Mouse (Mus musculus) neutrophil, adult 5-6 weeks (primary cell): ENCODE data around the gene Pip4k2c. TPM values are rescaled to one million over a fixed set of nuclear protein-coding genes. Genes with fewer than 3 reads are reported as not detected.
"Not testable (repeated sequence)": the region's sequence is repeated elsewhere in the genome, so short reads cannot be mapped to it uniquely, and the experiment has no call there.

Source experiments
- ATAC-seq: fragments of 151-379, 151-347 bp; 2 replicates; pipeline ENCODE4 v1.8.0; 2017; ENCODE audit warnings: mild to moderate bottlenecking, moderate TSS enrichment; ENCODE audit not compliant: insufficient number of reproducible peaks, poor library complexity, low FRiP score, severe bottlenecking; ENCODE audit errors: extremely low read depth
- total RNA-seq: library from RNA; stranded (forward); fragments of 200-1000 nt; gene quantifications from 2 replicates; pipeline ENCODE4 v1.2.3, GENCODE M21; 2017

The Pip4k2c gene
- total RNA-seq, 1 experiment from 2014 or later: 36.5 TPM

DNA sequence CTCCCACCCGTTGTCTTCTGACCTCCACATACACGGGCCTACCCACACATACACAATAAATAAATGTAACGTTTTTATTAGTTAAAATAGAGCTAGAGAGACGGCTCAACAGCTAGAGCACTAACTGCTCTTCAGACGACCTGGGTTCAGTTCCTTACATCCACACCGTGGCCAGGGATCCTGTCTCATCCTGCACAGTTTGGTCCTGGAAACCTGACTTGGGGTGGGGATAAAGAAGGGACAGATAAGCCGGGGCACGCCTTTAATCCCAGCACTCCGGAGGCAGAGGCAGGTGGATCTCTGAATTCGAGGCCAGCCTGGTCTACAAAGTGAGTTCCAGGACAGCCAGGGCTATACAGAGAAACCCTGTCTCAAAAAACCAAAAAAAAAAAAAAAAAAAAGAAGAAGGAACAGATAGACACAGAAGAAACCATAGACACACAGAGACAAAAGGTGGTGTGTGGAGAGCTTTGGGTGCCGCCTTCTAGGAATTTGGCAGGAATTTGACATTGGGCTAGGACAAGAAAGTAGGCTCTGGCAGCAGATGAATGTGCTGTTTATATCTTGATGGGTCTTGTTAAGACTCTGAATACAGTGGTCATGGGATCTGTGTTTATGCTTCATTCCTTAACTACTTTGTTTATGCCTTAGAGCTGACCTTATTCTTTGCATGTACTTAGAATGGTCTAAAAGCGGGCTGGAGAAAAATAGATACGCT lies 2.5 kb upstream of the Pip4k2c start:
- ATAC-seq: no peak

DNA sequence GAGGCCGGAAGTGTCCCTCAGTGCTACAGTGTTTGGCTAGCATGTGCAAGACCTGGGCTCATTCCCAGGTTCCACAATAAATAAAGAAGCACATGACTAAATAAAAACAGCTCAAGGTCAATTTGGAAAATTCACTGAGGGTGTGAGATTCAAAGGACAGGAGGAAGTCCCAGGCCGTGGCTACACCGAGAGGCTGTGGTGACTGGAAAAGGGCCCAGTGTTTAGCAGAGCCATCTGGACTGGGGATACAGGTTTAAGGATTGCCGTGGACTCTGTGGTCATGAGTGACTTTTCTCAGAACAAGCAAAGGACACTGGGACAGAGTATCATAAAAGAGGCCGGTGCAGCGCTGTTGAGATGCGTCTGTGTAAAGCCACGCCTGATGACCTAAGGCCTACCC lies 1.9 kb upstream of the Pip4k2c start:
- no peak for ATAC-seq

DNA sequence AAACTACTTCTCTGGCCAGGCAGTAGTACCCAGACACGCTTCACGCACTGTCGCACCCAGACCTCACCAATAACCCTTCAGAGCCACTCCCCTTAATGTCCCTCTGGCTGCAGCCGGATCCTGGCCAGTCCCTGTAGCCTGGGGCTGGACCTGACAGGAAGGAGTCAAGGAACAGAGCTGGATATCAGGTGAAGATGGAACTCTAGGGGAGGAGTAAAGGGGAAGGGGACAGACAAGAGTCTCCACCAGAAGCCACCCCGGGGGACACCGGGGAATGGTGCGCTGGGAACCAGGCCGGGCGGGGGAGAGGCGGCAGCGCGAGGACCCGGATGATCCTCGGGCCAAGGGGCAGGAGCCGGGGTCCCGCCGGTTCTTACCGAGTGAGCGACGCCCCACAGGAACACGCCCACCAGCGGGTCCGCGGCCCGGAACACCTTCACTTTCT lies 402 bp downstream of the Pip4k2c start:
- no peak for ATAC-seq

DNA sequence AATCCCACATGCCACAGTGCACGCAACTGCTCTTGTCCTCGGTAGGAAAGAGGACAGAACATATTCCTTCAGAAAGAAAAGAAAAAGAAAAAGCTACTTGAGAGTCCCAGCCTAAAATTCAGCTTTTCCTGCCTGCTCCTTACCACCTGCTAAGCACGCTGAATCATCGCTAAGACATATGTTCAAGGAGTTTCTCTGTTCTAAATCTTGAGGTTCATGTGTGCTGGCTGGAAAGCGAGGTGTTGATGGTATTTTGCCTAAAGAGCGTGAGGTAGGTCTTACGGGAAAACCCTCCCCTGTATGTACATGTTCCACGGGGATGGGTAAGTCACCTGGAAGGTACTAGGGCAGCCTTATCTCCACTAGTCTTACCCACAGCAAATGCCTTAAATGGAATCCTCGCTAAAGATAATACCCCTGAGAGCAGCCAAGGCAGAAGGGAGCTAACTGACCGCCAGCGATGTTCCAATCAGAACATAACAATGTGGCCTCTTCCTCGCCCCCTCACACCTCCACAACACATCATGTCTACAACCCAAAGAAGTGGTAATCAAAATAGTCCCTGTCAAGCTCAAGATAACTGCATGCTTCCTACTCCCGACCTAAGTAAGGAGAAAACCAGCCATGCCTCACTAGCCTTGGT lies 1.3 kb downstream of the Pip4k2c start:
- ATAC-seq: no peak

DNA sequence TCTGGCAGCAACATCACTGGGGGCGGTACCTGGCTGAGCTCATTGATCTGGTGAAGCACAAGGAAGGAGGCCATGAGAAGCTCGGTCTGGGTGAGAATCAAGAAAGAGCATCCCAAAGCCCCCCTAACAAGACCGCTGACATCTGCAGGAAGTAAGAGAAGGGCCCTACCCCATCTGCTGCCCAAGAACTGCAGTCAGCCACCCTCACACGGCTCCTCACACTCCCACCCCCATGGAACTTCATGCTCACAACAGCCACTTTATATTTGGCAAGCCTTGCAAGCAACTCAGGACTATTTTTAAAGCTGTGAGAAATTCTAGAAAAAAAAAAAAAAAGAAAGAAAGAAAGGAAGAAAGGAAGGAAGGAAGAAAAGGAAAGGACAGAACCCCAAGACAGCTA lies 2.5 kb downstream of the Pip4k2c start:
- no peak for ATAC-seq

DNA sequence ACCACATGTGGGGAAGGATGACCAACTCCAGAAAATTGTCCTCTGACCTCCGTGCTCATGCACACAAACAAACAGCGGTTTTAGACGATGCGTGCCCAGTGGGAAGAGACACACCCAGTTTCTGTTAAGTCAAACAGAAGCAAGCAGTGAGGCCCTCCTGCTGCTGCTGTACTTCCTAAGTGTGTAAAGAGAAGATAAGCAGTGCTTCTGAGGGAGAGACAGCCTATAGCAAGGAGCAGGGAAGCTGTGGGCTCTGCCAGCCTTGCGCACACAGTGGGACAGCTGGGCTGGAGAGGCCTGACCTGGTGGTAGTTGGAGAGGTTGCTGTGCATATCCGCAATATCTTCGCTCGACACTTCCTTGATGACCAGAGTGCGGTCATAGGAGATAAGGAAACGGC lies 6.0 kb downstream of the Pip4k2c start:
- no peak for ATAC-seq

DNA sequence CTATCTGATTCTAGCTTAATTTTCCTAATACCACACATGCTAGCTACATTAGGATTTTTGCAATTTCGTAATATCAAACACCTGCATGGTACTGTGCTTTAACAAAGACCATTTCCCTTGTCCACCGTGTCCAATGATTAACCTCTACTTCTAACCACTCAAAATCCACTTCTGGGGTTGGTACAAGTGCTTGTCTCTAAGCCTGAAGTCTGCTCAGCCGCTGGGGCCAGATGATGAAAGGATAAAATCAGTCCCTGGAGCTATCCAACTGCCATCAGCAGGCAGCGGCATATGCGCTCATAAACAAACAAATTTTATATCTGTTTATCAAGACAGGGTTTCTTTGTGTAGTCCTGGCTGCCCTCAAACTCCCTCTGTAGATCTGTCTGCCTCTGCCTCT lies 6.8 kb downstream of the Pip4k2c start:
- no peak for ATAC-seq

DNA sequence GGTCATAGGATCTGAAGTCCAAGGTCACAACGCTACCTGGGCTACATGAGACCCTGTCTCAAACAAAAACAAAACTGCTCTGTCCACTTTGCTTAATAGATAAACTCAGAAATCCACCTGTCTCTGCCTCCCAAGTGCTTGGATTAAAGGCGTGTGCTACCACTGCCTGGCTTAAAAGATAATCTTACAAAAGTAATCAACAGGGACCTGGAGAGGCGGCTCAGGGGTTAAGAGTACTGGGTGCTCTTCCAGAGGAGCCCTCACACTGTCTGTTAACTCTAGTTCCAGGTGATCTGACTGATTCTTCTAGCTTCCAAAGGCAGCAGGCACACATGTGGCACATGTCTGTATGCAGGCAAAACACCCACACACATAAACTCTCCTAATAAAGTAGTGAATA lies 8.3 kb downstream of the Pip4k2c start:
- no peak for ATAC-seq

DNA sequence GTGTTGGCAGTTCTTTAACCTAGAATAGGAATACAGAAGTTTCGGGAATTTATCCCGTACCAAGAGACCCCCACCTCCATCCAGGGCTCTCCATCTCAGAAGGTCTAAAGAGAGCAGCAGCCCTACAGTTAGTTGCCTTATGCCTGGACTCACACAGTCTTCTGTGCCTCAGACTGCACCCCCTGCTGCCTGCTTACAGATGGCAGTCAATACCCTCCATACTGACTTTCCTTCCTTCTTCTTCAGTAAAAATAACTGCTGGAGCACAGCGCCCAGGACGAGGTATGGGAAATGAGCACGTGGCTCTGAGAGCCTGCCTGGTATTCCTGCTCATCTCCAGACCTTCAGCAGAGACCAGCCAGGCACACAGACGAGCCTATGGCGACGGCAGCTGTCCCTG lies 11.1 kb downstream of the Pip4k2c start:
- ATAC-seq: no peak

DNA sequence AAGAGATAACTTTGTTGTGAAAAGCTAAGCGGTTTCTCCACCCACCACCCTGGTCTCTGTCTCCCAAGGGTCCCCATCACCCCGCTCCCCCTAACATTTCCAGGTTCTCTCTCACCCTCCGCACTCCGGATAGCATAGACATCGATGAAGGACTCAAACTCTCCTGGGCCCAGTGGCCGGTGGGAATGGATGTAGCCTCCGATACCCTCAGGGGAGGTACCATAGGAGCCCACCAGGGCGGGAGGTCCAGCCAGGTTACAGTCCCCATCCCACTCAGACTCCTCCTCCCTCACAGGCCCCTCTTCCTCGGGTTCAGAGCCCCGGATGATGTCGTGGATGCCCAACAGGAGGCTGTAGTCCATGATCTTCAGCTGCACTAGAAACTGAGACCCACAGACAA lies 11.9 kb downstream of the Pip4k2c start:
- no peak for ATAC-seq

DNA sequence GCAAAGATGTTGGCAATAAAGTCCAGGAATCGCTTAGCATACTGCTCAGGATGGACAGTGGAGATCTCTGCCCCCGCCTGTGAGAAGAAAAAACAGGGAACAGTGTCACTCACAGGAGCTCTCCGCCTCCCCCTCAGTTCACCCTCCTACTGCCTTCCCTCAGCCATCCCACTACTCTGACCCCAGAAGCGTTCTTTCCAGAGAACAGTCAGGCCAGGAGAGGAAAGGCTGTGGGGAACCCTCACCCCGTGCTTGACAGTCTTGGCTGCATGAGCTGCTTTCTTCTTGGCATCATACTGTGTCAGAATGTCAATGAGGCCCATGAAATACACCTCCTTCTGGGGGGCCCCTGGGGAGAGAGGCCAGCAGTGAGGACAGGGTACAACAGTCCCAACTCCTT lies 12.3 kb downstream of the Pip4k2c start:
- no peak for ATAC-seq

DNA sequence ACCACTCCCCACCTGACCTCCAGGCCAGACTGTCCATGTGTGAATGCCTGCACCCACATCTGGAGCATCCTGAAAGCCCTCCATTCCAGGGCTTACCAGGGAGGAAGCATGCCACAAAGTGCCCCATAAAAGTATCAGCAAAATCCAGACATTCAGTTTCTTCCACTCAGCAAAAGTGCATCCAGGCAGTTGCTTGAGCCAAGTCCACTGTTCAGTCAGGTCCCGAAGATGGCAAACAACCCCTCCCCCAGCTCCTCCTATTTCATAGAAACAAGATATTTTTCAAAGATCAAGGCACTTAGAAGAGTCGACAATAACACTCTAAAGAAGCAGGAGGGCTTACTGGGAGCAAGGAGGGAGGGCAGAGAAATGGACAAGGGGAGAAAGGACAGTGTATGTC lies 12.9 kb downstream of the Pip4k2c start:
- ATAC-seq: no peak

DNA sequence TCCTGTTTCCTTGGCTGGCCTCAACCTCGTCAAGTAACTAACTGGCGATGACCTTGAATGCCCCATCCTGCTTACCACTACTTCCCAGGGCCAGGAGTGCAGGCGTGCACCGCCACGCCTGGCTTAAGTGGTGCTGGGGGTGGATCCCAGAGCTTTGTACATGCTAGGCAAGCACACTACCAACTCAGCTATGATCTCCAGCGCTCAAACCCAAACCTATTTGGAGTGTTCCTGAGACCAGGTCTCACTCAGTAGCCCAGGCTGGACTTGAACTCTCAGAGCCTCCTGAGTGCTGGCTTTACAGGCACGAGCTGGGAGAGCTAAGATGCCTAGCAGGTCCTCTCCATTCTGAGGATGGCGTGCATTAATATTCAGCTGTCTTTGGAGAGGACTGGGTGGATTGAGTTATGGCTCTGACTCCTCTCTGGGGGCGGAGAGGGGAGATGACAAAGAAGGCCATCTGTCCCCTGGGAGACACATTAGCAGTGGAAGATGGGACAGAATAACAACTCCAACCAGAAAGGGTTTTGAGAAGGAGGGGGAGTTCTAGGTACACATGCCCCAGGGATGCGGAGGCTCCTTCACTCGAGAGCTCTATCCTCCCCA lies 13.8 kb downstream of the Pip4k2c start:
- no peak for ATAC-seq

DNA sequence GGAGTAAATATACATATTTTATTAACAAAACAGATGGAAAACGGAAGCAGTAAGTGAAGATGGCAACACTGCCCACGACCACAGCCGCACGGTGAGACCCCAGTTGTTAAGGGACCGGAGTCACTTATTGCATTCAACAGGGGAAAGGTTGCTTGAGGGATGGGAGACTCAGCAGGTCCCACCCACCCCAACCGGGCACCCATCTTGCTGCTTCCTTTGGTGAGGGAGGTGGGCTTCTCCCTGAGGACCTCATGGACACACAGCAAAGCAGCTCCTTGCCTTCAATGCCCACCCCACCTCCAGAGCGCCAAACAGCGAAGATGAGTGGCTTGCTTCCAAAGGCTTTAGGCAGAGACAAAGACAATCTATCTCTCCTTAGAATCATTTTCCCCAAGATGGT lies 14.3 kb downstream of the Pip4k2c start:
- ATAC-seq: no peak

DNA sequence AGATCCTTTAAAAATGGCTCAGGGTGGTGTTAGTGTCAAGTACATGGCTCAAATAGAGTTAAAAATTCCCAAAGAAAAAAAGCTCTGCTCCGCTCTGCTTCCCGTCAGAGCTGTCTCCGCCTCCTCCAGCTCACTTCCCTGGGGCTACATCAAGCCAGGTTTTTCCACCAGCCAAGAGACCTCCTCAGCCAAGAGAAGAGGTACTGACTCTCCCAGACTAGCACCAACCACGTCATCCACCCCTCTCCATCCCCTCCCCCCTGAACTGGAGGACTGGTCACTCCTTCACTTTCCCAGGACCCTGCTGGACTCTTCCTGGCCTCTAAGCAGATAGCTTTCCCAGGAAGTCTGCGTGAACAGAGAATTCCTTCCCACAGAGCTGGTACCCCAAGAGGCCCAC lies 15.0 kb downstream of the Pip4k2c start:
- ATAC-seq: no peak

DNA sequence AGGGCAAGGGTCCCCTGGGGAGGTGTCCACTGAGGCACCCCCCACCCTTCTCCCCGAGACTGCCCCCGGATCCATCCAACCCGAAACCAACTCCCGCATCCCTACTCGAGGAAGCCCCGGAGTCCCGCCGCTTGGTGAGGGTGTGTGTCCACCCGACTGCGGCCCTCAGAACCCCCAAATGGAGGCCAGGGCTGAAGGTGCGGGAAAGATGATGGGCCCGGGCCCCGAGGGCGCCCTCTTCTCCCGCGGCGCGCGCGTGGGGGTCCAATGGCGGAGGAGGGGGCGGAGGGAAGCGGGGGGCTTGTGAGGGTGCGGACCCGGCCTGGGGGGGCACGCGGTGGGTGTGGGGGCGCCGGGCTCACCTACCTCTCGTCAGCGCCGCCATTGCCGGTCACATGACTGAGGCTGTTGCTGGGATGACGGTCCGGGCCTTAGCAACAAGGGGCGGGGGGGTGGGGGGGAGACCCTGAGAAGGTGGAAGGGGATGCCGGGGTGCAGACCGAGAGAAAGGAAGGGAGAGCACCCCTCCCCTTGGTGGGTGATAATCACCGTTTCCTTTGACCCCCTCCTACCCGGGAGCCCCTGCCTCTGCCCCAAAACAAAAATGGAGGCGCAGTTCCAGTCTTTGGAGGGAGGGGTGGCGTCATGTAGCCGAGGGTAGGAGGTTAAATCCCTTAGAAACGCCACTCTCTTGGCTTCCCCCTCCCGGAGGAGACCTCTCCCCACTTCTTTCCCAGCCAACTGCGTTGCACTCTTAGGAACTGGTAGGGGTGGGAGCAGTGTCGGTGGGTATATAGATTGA lies 15.9 kb downstream of the Pip4k2c start, which contains the start of gene Dtx3:
TSS of gene Dtx3 (minus strand) at position 401 of the 802 bp plus-strand sequence.
- no peak for ATAC-seq

DNA sequence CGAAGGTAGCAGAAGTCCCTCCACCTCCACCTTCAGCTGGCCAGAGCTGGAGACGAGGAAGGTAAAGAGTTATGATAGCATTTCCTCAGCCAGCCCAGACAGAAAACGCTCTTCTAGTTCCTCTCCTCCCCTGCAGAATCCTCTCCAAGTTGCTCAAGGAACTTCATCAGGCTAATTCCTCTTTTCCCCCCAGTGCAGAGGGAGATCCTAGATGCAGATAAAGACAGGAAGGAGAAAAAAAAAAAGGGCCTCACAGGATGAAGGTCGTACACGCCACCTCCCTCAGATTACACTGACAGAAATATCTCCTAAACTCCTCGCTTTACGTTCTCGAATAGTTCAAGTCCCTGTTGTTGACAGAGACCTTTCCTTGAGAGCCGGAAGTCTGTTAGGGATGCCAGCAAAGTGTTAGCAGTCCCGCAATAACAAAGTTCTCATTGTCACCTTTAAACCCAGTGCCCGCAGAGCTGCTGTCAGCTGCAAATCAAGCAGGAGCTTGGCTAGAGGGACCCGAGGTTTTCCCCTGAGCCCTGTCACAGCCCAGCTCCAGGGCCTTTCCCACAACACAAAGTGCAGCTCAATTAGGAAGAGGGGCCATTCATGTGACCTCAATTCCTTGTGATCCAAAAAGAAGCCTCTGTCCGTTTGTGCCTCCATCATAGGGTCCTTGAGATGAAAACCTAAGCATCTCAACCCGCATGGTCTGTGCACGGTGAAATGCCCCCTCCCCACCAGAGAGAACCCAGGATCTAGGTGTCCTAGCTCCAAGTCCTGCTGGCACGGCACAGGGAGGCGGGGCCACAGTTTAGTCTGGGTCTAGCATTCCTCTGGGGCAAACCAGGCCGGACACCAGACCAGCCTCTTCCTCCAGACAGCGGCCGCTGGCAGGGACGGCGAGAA lies 16.7 kb downstream of the Pip4k2c start:
- peak; percentile 10; the same call in 1 of the 2 replicates for ATAC-seq

DNA sequence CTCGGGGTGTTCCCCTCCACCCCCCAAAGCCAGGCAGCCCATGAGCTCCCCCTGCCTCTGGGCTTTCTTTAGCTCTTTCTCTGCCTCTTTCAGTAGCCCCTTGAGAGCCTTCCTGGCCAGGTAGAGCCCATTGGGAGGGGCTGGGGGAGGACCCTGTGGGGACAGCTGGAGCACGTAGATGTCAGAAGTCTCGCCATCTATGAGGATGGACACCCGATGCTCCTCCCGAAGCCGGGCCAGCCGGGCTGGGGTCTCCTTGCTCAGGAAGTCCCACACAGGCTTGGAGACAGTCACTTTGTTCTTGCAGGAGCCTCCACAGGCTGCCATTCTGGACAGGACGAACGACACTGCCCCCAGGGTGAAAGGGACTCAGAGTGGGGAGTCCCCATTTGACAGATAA lies 18.4 kb downstream of the Pip4k2c start:
- ATAC-seq: no peak

DNA sequence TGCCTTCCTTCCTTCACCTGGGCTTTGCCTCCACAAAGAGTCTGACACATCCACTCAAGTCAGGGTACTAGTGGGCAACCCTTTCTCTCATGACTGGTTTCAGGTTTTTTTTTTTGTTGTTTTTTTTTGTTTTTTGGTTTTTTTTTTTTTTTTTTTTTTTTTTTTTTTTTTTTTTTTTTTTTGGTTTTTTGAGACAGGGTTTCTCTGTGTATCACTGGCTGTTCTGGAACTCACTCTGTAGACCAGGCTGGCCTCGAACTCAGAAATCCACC lies 19.4 kb downstream of the Pip4k2c start:
- not testable (repeated sequence) for ATAC-seq
